Mouse (Mus musculus) heart, embryonic 12.5 days (tissue): ENCODE results near the gene Zfp978. TPM values are rescaled to one million over a fixed set of nuclear protein-coding genes. Genes with fewer than 3 reads are reported as not detected.
"Not testable (repeated sequence)": the region's sequence is repeated elsewhere in the genome, so short reads cannot be mapped to it uniquely, and the experiment has no call there.

Experiments
- ATAC-seq: fragments of 200-750 bp; cut with Nextera tagmentation; 2 replicates; pipeline ENCODE4 v1.8.0; 2017; ENCODE audit warnings: moderate TSS enrichment, moderate library complexity; ENCODE audit not compliant: insufficient number of reproducible peaks, low FRiP score
- H3K27ac ChIP-seq: fragments of 300-500 bp; sonication (generic); 2 replicates; pipeline ENCODE4 v1.5.1; 2016; ENCODE audit warnings: mild to moderate bottlenecking, moderate library complexity; ENCODE audit not compliant: poor library complexity, severe bottlenecking
- H3K27me3 ChIP-seq: fragments of 300-500 bp; sonication (generic); replicated peaks from 2 replicates; pipeline ENCODE4 v1.6.1; 2016; ENCODE audit warnings: mild to moderate bottlenecking, moderate library complexity
- H3K36me3 ChIP-seq: fragments of 300-500 bp; sonication (generic); 2 replicates; pipeline ENCODE4 v1.6.1; 2016; ENCODE audit warnings: mild to moderate bottlenecking, moderate library complexity
- H3K4me1 ChIP-seq: fragments of 300-500 bp; sonication (generic); replicated peaks from 2 replicates; pipeline ENCODE4 v1.6.1; 2016; ENCODE audit warnings: mild to moderate bottlenecking
- H3K4me2 ChIP-seq: fragments of 300-500 bp; sonication (generic); 2 replicates; pipeline ENCODE4 v1.6.1; 2016; ENCODE audit warnings: mild to moderate bottlenecking, moderate library complexity
- H3K4me3 ChIP-seq: fragments of 300-500 bp; sonication (generic); 2 replicates; pipeline ENCODE4 v1.5.1; 2016; ENCODE audit warnings: mild to moderate bottlenecking
- H3K9ac ChIP-seq: fragments of 300-500 bp; sonication (generic); 2 replicates; pipeline ENCODE4 v1.6.1; 2016; ENCODE audit warnings: mild to moderate bottlenecking, moderate library complexity
- H3K9me3 ChIP-seq: fragments of 300-500 bp; sonication (generic); replicated peaks from 2 replicates; pipeline ENCODE4 v1.6.1; 2016; ENCODE audit warnings: mild to moderate bottlenecking, moderate library complexity
- WGBS: fragments of 180-500 bp; shearing (Covaris S2); methylation state at CpG from one replicate; pipeline ENCODE4 v1.1.7; 2016; 5-methylcytosine and 5-hydroxymethylcytosine counted together
- polyA plus RNA-seq: library from polyadenylated mRNA; unstranded; fragments of >200 nt; fragmentation: Nextera tagmentation; extraction: Ambion mirVana; gene quantifications from 2 replicates; pipeline ENCODE4 v1.2.1, GENCODE M21; 2016

The Zfp978 gene
- polyA plus RNA-seq, 1 experiment from 2014 or later: 0.49 TPM

DNA sequence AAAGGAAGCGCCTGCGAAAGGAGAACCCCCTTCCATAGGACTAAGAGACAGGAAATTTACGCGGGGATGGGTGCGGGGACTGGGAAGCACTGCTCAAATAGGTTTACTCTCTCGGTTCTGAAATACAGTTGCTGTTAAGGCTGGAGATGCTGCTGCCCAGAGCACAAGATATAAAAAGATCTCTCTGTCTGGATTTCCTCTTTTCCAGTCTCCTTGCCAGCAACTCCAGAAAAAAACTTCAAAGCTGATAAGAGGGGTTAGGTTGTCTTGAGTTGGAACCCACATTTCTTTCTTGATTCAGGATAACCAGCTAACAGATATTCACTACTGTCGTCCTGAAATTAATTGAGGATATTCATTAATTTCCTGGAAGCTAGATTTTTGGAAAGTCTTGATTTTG lies 57.2 kb downstream of the Zfp978 start:
- H3K4me2 ChIP-seq, H3K27ac ChIP-seq, ATAC-seq, H3K4me1 ChIP-seq, H3K4me3 ChIP-seq, H3K27me3 ChIP-seq, H3K9ac ChIP-seq, H3K36me3 ChIP-seq: not testable (repeated sequence)
- 48% methylated on average over 7 of the region's 7 CpGs for WGBS
- peaks cover 48% of the 10 kb centered on the region for H3K9me3 ChIP-seq

DNA sequence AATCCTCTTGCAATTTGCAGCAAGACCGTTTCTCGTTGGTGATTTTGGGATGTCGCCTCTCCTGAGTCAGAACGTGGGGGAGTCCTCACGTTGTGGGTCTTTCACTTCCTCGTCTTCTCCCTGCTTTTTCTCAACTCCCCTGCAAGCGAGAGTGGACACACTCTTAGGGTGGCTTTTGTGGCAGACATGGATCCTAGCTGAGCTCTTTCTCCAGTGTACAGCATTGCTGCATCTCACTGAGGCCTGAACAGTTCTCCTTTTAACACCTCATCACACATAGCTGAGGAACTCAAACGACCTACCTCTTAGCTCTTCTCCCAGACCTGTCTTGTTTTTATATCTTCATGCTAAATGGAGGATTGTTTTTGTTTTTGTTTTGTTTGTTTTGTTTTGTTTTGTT lies 58.1 kb downstream of the Zfp978 start:
- H3K9me3 ChIP-seq: peaks cover 51% of the 10 kb centered on the region
- H3K27me3 ChIP-seq, H3K9ac ChIP-seq, H3K4me3 ChIP-seq, H3K27ac ChIP-seq, H3K36me3 ChIP-seq, H3K4me2 ChIP-seq, H3K4me1 ChIP-seq, ATAC-seq: not testable (repeated sequence)
- 72% methylated on average over 8 of the region's 8 CpGs for WGBS

DNA sequence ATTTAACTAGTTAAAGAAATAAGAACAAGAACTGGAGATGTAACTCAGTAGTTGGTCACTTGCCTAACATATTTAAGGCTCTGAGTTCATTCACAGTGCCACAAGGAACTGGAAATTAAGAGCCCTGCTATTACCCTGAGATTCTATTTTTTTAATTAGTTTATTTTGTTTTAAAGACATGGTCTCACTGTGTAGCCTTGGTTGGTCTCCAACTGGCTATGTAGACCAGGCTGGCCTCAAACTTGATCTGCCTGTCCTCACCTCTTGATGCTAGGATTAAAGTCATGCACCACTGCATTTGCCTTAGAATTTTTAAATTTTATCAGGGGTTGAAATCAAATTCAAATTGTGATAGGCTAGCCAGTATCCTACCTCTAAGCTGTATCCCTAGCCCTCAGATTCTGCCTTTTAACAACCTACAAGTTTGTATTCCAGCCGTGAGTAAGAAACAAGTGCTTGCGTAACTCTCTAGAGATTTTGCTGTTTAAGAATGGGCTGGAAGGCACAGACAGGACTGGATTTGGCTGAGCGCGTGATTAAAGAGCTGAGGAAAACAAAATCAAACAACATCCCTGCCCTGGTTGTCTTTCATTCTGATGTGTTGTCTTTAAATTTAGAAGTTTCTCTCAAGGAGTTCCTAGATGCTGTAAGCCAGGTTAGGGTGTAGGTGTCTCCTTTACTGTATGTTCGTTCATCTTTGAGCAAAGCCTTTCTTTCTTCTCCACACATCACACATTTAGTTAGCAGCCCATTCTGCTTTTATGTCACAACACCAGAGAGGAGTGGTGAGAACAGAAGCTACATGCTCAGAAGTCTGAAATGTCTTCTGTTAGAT lies 58.9 kb downstream of the Zfp978 start:
- H3K9ac ChIP-seq, H3K4me3 ChIP-seq, H3K36me3 ChIP-seq, H3K4me2 ChIP-seq, H3K27me3 ChIP-seq, H3K27ac ChIP-seq, ATAC-seq, H3K4me1 ChIP-seq: not testable (repeated sequence)
- 76% methylated on average over 5 of the region's 5 CpGs for WGBS
- peaks cover 50% of the 10 kb centered on the region for H3K9me3 ChIP-seq

DNA sequence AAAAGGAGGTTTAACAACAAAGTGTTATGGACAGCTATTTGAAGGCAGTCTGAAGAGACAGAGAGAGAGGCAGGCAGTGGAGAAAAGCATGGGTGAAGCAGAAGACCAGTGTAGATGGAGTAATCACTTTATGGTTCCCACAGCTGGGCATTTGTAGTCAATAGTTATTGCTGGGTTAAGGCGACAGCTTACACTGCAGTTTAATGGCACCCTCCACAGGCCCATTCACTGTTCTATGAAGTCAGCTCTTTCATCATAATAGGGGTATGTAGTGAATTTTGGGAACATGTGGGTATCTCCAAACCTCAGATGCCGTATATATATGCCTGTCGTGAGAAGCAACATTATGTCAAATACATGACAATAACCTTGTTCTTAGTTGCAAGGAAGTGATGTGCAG lies 59.7 kb downstream of the Zfp978 start:
- WGBS: 57% methylated on average over 3 of the region's 3 CpGs
- Histone ChIP-seq H3K9me3 (peaks cover 54% of the 10 kb centered on the region), H3K27me3 (no peaks in the 10 kb centered on the region), H3K4me3 (no peak overlapping the region), H3K27ac (no peak overlapping the region), H3K36me3 (no peaks in the 10 kb centered on the region), H3K9ac (no peak overlapping the region), H3K4me2 (no peak overlapping the region), H3K4me1 (no peaks in the 10 kb centered on the region)
- no peak for ATAC-seq

DNA sequence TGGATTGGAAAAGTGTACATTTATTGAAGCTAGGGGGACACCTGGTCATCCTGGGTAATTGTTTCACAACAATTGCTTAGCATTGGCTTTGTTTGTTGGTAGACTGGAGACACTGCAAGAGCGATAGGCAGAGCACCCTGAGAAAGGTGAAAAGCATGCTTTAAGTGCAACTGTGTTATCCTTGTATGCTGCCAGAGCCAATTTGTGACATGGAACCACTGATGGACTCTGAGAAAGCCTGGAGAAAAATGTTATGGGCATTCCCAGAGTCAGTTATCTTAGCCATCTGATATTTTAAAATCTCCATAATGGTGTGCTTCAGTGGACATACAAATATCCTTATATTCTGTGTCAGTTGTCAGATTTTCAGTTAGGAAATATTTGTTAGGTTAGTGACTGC lies 60.2 kb downstream of the Zfp978 start:
- not testable (repeated sequence) for H3K27me3 ChIP-seq, H3K36me3 ChIP-seq, H3K27ac ChIP-seq, H3K4me1 ChIP-seq, H3K4me3 ChIP-seq, H3K4me2 ChIP-seq, H3K9ac ChIP-seq, ATAC-seq
- WGBS: 23% methylated on average over 1 of the region's 1 CpGs
- H3K9me3 ChIP-seq: peaks cover 50% of the 10 kb centered on the region

DNA sequence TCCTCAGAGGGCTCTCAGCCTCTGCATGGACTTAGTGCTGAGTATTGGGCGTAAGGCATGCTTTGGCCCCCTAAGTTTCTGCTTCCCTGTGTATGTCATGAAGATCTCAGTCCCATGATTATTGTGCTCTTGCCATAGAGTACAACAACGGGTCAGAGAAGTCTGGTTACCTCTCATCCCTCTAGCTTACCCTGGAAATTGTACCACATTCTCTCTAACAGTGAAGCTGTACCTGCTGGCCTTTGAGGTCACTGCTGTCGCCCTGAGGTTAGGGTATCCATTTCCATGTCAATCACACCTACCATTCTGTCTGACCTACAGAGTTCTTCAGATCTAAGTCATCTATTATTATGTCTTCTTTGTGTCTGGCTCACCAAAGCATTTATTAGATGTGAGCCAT lies 62.0 kb downstream of the Zfp978 start:
- no peak overlapping the region for H3K27ac ChIP-seq
- ATAC-seq: peak; percentile 5; the same call in 1 of the 2 replicates
- H3K36me3 ChIP-seq: no peaks in the 10 kb centered on the region
- no peak overlapping the region for H3K4me2 ChIP-seq
- H3K27me3 ChIP-seq: no peaks in the 10 kb centered on the region
- no peaks in the 10 kb centered on the region for H3K4me1 ChIP-seq
- WGBS: 46% methylated on average over 3 of the region's 3 CpGs
- peaks cover 32% of the 10 kb centered on the region for H3K9me3 ChIP-seq
- no peak overlapping the region for H3K4me3 ChIP-seq
- no peak overlapping the region for H3K9ac ChIP-seq

DNA sequence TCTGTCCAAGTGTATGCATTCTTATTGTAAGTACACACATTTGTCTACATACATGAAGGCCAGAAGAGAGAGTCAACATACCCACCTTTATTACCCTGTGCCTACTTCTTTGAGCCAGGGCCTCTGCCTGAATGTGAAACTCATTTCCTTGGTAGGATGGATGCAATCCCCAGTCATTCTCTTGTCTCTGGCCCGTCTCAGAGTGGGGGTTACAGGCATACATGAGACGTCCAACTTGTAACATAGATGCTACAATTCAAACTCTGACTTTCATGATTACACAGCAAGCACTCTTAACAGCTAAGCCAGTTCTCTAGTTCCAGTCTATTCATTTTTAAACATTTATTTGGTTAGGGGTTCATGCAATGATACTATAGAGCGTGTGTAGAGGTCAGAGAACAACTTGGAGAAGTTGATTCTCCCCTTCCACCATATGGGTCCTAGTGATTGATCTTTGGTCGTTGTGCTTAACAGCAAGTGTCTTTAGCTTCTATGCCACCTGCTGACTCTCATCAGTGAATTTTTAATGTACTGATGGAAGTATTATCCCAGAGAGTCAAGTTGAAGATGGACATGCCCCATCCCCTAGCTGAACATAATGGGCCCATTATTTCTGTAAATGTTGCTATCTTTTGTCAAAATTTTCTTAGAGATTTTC lies 62.7 kb downstream of the Zfp978 start:
- Histone ChIP-seq H3K9ac (no peak overlapping the region), H3K9me3 (peaks cover 30% of the 10 kb centered on the region), H3K27me3 (no peaks in the 10 kb centered on the region), H3K4me3 (no peak overlapping the region), H3K4me1 (no peaks in the 10 kb centered on the region), H3K4me2 (no peak overlapping the region), H3K27ac (no peak overlapping the region), H3K36me3 (no peaks in the 10 kb centered on the region)
- ATAC-seq: peak; percentile 18; the same call in 1 of the 2 replicates
- 55% methylated on average over 4 of the region's 4 CpGs for WGBS

DNA sequence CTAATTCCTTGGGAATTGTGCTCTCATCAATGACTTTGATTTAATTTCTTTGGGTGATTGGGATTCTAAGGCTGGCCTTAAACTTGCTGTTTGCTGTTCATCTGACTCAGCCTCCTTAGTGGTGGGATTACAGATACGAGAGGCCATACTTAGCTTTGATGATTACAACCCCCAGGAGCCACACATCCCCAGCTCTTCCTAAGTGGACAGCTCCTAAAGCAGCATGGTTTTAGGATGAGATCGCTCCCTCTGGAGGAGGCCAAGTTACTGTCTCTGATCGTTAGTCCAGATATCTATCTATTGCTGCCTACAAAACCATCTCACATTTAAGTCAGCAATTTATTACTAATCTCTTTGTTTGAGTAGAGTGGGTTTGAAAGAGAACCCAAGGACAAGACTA lies 63.3 kb downstream of the Zfp978 start:
- H3K9ac ChIP-seq, H3K27me3 ChIP-seq, H3K27ac ChIP-seq, ATAC-seq, H3K4me1 ChIP-seq, H3K4me3 ChIP-seq, H3K4me2 ChIP-seq, H3K36me3 ChIP-seq: not testable (repeated sequence)
- H3K9me3 ChIP-seq: peaks cover 28% of the 10 kb centered on the region
- WGBS: 36% methylated on average over 3 of the region's 3 CpGs

DNA sequence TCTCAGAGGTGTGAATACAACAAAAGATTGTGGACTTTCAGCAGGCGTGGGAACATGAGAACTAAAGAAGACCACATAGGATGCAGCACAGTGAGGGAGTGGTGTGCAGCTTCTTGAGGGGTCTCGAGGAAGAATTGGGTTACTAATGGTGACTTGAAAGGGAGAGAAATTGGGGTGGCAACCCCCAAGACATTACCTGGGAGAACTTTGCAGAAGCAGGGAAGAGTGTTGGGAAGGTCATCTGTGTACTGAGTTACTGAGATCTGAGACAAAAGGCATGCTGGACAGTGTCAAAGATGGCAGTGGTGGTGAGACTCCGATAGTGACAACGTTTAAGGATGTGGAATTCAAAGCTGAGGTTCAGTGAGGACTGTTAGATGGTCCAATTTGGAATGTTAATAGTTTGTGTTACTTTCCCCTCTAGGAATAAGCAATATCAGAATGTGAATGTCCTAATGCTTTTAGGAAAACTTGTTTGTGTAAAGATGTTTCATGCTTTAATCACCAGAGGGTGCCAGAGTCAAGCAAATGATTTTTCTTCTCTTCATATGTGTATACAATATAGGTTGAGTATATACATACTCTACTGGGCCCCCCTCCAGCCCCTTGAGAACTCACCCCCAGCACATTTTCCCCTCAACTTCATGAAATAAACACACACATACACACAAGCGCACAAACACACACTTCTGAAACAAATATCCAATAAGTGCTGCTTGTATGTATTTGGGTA lies 64.7 kb downstream of the Zfp978 start:
- H3K36me3 ChIP-seq, H3K9ac ChIP-seq, H3K27ac ChIP-seq, H3K4me2 ChIP-seq, H3K4me3 ChIP-seq, H3K27me3 ChIP-seq, H3K4me1 ChIP-seq, ATAC-seq: not testable (repeated sequence)
- 45% methylated on average over 5 of the region's 5 CpGs for WGBS
- peaks cover 23% of the 10 kb centered on the region for H3K9me3 ChIP-seq

DNA sequence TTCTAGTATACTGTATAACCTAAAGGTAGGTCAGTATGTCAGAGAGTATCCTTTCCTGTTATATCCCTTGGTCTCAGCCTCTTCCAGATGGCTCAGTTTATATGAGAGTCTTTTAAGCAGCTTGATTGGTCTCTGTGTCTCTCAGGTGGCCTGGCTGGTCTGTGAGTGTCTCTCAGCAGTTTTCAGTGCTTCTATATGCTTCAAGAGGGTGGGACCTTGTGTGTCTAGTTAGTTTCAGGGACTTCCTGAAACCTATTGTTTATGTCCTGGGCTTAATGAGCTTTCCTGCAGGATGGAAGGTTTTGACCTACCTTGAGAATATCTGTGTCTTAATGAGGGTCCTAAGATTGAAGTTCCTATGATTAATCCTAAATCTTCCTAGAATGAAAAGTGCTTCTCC lies 69.5 kb downstream of the Zfp978 start:
- no peak for ATAC-seq
- no peaks in the 10 kb centered on the region for H3K27me3 ChIP-seq
- H3K9ac ChIP-seq: no peak overlapping the region
- no peak overlapping the region for H3K27ac ChIP-seq
- H3K4me2 ChIP-seq: no peak overlapping the region
- H3K4me3 ChIP-seq: no peak overlapping the region
- H3K36me3 ChIP-seq: no peaks in the 10 kb centered on the region
- peaks cover 29% of the 10 kb centered on the region for H3K9me3 ChIP-seq
- no peaks in the 10 kb centered on the region for H3K4me1 ChIP-seq

DNA sequence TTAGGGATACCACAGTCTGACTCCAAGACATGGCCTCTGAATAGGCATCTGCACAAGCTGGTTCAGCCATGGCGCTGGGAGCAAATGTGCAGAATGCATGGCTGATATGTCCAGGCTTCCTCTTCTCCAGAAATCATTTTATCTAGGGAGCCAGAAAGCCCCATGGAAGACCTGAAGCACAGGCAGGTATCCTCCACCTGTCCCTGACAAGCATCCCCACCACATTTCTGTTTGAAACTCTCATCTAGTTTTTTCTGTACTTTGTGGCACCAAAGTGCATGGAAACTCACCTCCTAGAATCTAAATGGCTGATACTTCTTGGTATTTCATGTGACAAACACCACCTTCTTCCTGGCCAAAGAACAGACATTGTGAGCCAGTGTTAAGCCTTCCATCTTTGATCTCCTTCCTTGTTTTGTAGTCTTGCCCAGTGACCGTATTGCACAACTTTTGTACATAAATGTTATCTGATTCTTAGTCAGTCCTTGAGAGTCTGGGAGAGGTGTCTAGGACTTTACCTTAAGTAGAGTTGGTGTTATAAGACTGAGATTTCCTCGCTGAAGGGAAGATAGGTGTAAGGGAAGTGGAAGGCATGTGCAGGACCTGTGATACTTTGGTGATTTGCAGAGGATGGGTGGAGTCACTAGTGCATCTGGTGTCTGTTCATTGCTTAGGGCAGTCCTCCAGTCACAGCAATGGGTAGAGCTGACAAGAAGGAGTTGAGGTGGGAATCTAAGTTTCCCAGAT lies 70.8 kb downstream of the Zfp978 start:
- peak; percentile 25 for ATAC-seq
- WGBS: 63% methylated on average over 3 of the region's 3 CpGs

More for the DNA sequence above, 70.8 kb downstream of the Zfp978 start:
- H3K36me3 ChIP-seq, H3K9ac ChIP-seq, H3K4me1 ChIP-seq, H3K27ac ChIP-seq, H3K27me3 ChIP-seq, H3K4me3 ChIP-seq, H3K4me2 ChIP-seq: not testable (repeated sequence)
- peaks cover 32% of the 10 kb centered on the region for H3K9me3 ChIP-seq
